ENCODE assay signal across 10 mouse cellular contexts in genomic region chr6:119129664-119130063, GRCm38 (mm10). TPM values are rescaled to one million over a fixed set of nuclear protein-coding genes. Genes with fewer than 3 reads are reported as not detected.
DNase-seq lines count a peak whose midpoint lies in the region; ATAC-seq and TF ChIP-seq lines count a peak whose summit lies in the region.
"Had no signal": no experiment of that assay in that cellular context is flagged by ENCODE, and none has a peak within 500 bp of the region (broad histone marks: within the 10 kb centered on the region; RNA-seq: fewer than 3 reads in every experiment).

No protein-coding gene starts in this region.

- peak; percentile 63 for ATAC-seq in granulocyte monocyte progenitor cell, adult 5-6 weeks (replicated peaks; ENCODE audit: poor library complexity, severe bottlenecking)
- no peak for ATAC-seq in monocyte, adult 5-6 weeks (replicated peaks; ENCODE audit: insufficient number of reproducible peaks, low FRiP score, low TSS enrichment, poor library complexity, severe bottlenecking)

- intact Hi-C loops in left cerebral cortex, adult 2 months (cut with DNase I): loop anchor here (5.0 to 10.0 kb wide), 2 partner anchors 218 to 295 kb away; no protein-coding TSS in a partner anchor
- intact Hi-C loops in left cerebral cortex, postnatal 25 days (cut with DNase I): loop anchor here (5.0 kb wide), 1 partner anchor 313 kb away; no protein-coding TSS in a partner anchor

- H3K4me3 ChIP-seq in left cerebral cortex, adult 2 months: no peak overlapping the region
- H3K4me3 ChIP-seq: heart, embryonic 13.5 days; midbrain, embryonic 12.5 days had no signal

- DNase-seq in cerebellum, postnatal 14 days: peak; percentile 58 to 78
- no peak for DNase-seq in cerebellum, adult 11 months
- peak in 1 of 2 experiments; percentile 44 for DNase-seq in left cerebral cortex, adult 2 months (ENCODE audit: extremely low spot score in 1 of 2, low spot score in 2 of 2)
- DNase-seq in left cerebral cortex, postnatal 25 days (ENCODE audit: low spot score in 2 of 2): no peak
- peak; percentile 29 for DNase-seq in ZHBTc4 (ENCODE audit: low read depth, low spot score)
- DNase-seq in lung, postnatal 25 days (ENCODE audit: low spot score): peak; percentile 45

- no peak overlapping the region for H3K27ac ChIP-seq in left cerebral cortex, adult 2 months
- H3K27ac ChIP-seq: midbrain, embryonic 12.5 days had no signal

- TF ChIP-seq CTCF in left cerebral cortex, adult 2 months (IDR thresholded peaks at IDR 0.05): peak; percentile 68

RNA-seq across cellular contexts. Expression of gene Dcp1b, which starts 45.4 kb away (rescaled TPM):
- total RNA-seq in left cerebral cortex, adult 2 months (2021): 10 to 100 TPM; 17.8 to 19.8 TPM
- 10 to 100 TPM; 14.7 to 16.5 TPM for total RNA-seq in left cerebral cortex, postnatal 25 days (2021)
- 12.2 and 12.8 TPM in 2 replicates for total RNA-seq in granulocyte monocyte progenitor cell, adult 5-6 weeks (2014; fragmentation: Nextera tagmentation)
- 8.6 and 10.3 TPM in 2 replicates for total RNA-seq in granulocyte monocyte progenitor cell, adult 5-6 weeks (2017)
- total RNA-seq in monocyte, adult 5-6 weeks (2017): 15.3 to 24.8 TPM (median 15.7 TPM) in 3 replicates

Comparison
In these comparisons a context has a peak if more than half of its experiments do, and no peak if none do; other contexts are left out.
1. DNase-seq: peak in cerebellum, postnatal 14 days (2 of 2), ZHBTc4 (single experiment) and lung, postnatal 25 days (single experiment); none in cerebellum, adult 11 months (single experiment) and left cerebral cortex, postnatal 25 days (0 of 2).